Mouse (Mus musculus) forebrain, embryonic 10.5 days (tissue): ENCODE data around the gene Ulk1. TPM values are rescaled to one million over a fixed set of nuclear protein-coding genes. Genes with fewer than 3 reads are reported as not detected.
"Not testable (repeated sequence)": the region's sequence is repeated elsewhere in the genome, so short reads cannot be mapped to it uniquely, and the experiment has no call there.

Experiments
- DNase-seq: peaks from one replicate; pipeline ENCODE4 v3.0.0-alpha.2; 2017; ENCODE audit warnings: low spot score; ENCODE audit errors: extremely low spot score
- H3K27ac ChIP-seq: fragments of 300-500 bp; sonication (generic); 2 replicates; pipeline ENCODE4 v1.5.1; 2016; ENCODE audit warnings: mild to moderate bottlenecking
- H3K27me3 ChIP-seq: fragments of 300-500 bp; sonication (generic); 2 replicates; pipeline ENCODE4 v1.6.1; 2016; ENCODE audit warnings: mild to moderate bottlenecking; ENCODE audit not compliant: poor library complexity, severe bottlenecking
- H3K36me3 ChIP-seq: fragments of 300-500 bp; sonication (generic); replicated peaks from 2 replicates; pipeline ENCODE4 v1.6.1; 2016; ENCODE audit warnings: mild to moderate bottlenecking, moderate library complexity
- H3K4me1 ChIP-seq: fragments of 300-500 bp; sonication (generic); 2 replicates; pipeline ENCODE4 v1.6.1; 2016
- H3K4me3 ChIP-seq: fragments of 300-500 bp; sonication (generic); 2 replicates; pipeline ENCODE4 v1.5.1; 2016; ENCODE audit warnings: mild to moderate bottlenecking, moderate library complexity
- H3K9me3 ChIP-seq: fragments of 300-500 bp; sonication (generic); 2 replicates; pipeline ENCODE4 v1.6.1; 2016; ENCODE audit warnings: mild to moderate bottlenecking, moderate library complexity
- WGBS: fragments of 180-500 bp; shearing (Covaris S2); methylation state at CpG from one replicate; pipeline ENCODE4 v1.1.7; 2016; 5-methylcytosine and 5-hydroxymethylcytosine counted together
- polyA plus RNA-seq: library from polyadenylated mRNA; unstranded; fragments of >200 nt; fragmentation: Nextera tagmentation; extraction: Ambion mirVana; gene quantifications from 2 replicates; pipeline ENCODE4 v1.2.1, GENCODE M21; 2016

Ulk1 gene
- polyA plus RNA-seq, 1 experiment from 2014 or later: 18.3 TPM

DNA sequence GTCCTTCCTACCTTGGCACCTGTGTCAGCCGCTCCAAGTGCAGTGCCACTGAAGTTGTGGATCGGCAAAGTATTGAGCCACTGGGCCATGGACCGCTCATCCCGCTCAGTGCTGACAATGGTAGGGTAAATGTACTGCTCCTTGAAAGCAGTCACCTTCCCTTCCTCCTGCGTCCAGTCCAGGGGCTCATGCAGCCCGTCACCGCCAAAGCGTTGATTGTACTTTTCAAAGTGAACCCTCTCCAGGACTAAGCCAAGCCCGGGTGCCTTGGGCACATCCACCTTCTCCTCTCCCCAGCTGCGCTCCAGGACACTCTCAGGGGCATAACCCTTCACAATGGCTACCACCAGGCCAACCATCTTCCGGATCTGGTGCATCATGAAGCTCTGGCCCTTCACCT, 35.4 kb downstream of the Ulk1 start:
- Histone ChIP-seq H3K27ac (no peak overlapping the region), H3K4me1 (peaks cover 25% of the 10 kb centered on the region), H3K27me3 (no peaks in the 10 kb centered on the region), H3K36me3 (peaks cover 75% of the 10 kb centered on the region), H3K4me3 (no peak overlapping the region), H3K9me3 (no peaks in the 10 kb centered on the region)
- WGBS: 94% methylated on average over 11 of the region's 11 CpGs
- no peak for DNase-seq

DNA sequence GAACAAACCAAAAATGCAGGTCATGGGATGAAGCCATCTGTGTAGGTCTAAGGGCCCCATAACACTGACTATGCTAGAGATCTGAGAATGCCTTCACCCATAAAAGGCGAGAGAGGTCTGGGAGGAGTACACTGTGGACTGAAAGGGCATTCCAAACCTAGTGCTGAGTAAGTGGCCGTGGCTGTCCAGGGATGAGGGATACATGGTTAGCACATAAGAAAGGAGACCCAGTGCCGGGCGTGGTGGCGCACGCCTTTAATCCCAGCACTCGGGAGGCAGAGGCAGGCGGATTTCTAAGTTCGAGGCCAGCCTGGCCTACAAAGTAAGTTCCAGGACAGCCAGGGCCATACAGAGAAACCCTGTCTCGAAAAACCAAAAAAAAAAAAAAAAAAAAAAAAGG, 37.0 kb downstream of the Ulk1 start:
- H3K36me3 ChIP-seq: peaks cover 68% of the 10 kb centered on the region
- 92% methylated on average over 10 of the region's 10 CpGs for WGBS

DNA sequence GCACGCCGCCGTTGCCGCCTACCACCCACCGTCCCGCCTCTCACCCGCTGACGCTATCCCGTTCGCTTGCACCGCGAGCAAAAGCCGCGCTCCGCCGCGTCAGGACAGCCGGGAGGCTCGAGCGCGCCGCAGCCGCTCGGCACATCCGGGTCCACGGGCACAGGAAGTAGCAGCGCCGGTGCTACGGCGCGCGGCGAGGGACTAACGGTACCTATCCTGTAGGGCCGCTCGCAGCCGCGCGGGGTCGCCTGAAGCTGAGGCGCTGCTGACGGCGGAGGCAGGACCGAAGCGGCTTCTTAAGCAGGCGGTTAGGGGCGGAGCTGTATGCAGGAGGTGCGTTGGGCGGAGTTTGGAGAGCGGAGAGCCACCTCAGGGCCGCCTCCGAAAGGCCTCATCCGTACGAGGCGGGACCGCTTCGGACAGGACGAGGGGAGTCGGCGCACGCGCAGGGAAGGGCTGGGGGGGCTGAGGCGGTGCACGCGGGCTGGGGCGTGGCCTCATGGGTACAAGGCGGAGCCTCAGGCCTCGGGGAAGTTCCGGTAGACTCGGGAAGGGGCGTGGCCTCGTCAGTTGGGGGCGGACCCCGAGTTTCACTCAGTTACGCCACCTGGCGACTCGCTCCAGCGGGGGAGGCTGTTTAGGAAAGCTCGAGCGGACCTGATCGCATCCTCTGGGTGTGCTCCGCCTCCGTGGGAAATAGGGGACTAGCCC, 39.3 kb downstream of the Ulk1 start, which contains the start of gene Ep400:
Gene Ep400, minus strand, starts transcription at position 270 of the 711 bp plus-strand sequence.
- peak; percentile 100 for DNase-seq
- Histone ChIP-seq H3K27ac (peak within 1 kb of the TSS; percentile 97), H3K4me1 (peaks cover 26% of the 10 kb centered on the region), H3K4me3 (peak within 1 kb of the TSS; percentile 88), H3K27me3 (no peaks in the 10 kb centered on the region), H3K36me3 (peaks cover 51% of the 10 kb centered on the region), H3K9me3 (no peaks in the 10 kb centered on the region)
- under 1% methylated on average over 83 of the region's 83 CpGs for WGBS

More for the DNA sequence above, 37.0 kb downstream of the Ulk1 start:
- H3K27ac ChIP-seq, H3K4me3 ChIP-seq, H3K9me3 ChIP-seq, H3K27me3 ChIP-seq, DNase-seq: not testable (repeated sequence)
- H3K4me1 ChIP-seq: peaks cover 25% of the 10 kb centered on the region

DNA sequence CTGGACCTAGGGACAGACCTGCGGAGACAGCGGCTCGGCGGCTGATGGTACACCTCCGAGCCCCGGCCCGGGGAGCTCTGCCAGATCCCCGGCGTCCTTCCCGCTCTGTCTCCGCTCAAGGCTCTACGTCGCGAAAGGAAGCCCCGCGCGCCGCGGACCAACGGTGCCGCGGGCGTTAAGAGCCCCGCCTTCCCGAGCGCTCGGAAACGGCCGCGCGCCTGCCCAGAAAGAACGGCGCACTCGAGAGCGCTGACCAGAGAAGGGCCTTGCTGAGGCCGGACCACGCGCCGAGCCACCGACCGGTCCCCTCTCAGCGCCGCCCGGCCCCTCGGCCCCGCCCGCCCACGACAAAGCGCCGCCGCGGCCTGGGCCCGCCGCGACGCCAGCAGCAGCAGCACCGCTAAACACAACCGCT, 39.9 kb downstream of the Ulk1 start:
- Histone ChIP-seq H3K27me3 (no peaks in the 10 kb centered on the region), H3K4me1 (peaks cover 26% of the 10 kb centered on the region), H3K4me3 (peak overlapping the region; percentile 88), H3K36me3 (peaks cover 51% of the 10 kb centered on the region), H3K9me3 (no peaks in the 10 kb centered on the region), H3K27ac (peak overlapping the region; percentile 97)
- WGBS: under 1% methylated on average over 58 of the region's 58 CpGs
- no peak for DNase-seq

DNA sequence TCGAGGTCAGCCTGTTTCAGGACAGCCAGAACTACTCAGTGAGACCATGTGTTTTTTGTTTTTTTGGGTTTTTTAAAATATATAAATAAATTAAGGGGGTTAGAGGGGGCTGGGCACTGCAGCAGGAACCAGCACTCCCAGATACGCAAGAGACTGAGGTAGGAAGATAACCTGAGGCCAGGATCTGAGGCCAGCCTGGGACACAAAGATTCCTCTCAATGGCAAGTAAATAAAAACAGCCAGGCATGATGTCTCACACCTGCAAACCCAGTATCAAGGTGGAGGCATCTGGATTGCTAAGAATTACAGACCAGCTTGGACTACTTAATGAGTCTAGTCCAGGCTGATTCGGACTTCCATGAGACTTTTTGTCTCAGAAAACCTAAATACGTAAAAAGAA, 40.6 kb downstream of the Ulk1 start:
- H3K27me3 ChIP-seq: no peaks in the 10 kb centered on the region
- peak overlapping the region; percentile 97 for H3K27ac ChIP-seq
- H3K9me3 ChIP-seq: no peaks in the 10 kb centered on the region
- DNase-seq: no peak
- 65% methylated on average over 4 of the region's 4 CpGs for WGBS
- H3K4me1 ChIP-seq: peaks cover 26% of the 10 kb centered on the region
- peak overlapping the region; percentile 88 for H3K4me3 ChIP-seq
- H3K36me3 ChIP-seq: peaks cover 49% of the 10 kb centered on the region

DNA sequence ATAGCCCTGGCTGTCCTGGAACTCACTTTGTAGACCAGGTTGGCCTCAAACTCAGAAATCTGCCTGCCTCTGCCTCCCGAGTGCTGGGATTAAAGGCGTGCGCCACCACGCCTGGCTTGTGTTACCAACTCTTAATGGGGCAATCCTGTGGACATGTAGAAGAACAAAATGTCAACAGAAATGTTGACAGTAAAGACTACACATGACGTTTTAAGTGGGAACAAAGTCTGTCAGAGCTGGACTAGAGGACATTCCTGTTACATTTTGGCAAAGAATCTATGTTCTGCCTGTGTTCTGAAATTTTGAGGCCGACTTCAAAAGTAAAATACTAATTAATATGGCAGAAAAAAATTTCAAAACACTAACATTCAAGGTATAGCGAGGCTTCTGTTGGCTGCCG, 46.0 kb downstream of the Ulk1 start:
- 92% methylated on average over 8 of the region's 8 CpGs for WGBS
- Histone ChIP-seq H3K36me3 (peaks cover 37% of the 10 kb centered on the region), H3K27me3 (no peaks in the 10 kb centered on the region), H3K4me3 (no peak overlapping the region), H3K9me3 (no peaks in the 10 kb centered on the region), H3K4me1 (peaks cover 10% of the 10 kb centered on the region), H3K27ac (no peak overlapping the region)
- no peak for DNase-seq

DNA sequence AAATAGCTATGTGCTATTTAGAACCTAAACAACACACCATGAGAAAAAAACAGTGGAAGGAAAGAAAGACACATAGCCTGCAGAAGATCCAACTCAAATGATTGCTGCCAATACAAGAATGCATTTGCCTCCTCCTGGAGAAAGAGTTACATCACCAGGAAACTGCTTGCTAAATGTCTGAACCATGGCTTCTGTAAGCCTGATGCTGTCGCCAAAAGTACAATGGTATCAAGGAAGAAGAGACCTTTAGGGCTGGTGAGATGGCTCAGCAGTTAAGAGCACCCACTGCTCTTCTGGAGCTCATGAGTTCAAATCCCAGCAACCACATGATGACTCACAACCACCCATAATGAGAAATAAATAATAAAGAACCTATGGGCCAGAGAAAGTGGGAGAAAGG, 64.9 kb downstream of the Ulk1 start:
- H3K27ac ChIP-seq: no peak overlapping the region
- H3K9me3 ChIP-seq: no peaks in the 10 kb centered on the region
- no peak for DNase-seq
- H3K4me3 ChIP-seq: no peak overlapping the region
- peaks cover 46% of the 10 kb centered on the region for H3K36me3 ChIP-seq
- no peaks in the 10 kb centered on the region for H3K4me1 ChIP-seq
- 84% methylated on average over 1 of the region's 1 CpGs for WGBS
- H3K27me3 ChIP-seq: no peaks in the 10 kb centered on the region

DNA sequence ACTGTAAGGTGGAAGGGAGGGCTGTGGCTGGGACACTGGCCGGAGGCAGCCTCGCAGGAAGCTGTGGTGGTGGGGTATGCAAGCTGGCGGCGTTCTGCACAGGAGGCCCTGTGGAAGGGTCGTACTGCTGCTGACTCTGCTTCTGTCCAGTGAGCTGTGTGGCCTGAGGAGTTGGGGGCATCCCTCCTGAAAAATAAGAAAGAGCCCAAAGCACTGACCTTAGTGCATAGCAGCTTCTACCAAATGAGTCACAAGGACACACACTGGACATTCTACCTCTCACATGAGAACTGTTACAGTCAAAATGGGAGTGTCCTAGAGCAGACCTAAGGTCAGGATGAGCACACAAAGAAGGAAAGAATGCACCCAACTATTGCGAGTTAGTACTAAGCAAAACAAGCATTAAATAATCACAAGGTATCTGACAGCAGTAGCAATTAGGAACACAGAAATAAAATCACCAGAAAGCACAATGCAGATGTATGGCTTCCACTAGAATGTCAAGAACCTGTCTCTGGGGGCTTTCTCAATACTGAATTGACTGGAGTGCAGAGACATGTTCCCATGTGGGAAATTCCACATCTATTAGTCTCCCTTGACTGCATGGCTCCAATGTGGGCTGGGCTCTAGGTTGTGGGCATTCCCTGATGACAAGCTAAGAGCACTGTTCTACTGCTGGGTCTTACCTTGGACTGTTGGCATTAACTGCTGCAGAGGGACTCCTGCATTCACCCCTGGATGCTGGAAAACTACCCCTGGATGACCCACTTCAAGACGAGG, 70.2 kb downstream of the Ulk1 start:
- Histone ChIP-seq H3K9me3 (no peaks in the 10 kb centered on the region), H3K4me1 (no peaks in the 10 kb centered on the region), H3K27me3 (no peaks in the 10 kb centered on the region), H3K27ac (no peak overlapping the region), H3K36me3 (peaks cover 70% of the 10 kb centered on the region), H3K4me3 (no peak overlapping the region)
- DNase-seq: no peak
- WGBS: 96% methylated on average over 7 of the region's 7 CpGs

DNA sequence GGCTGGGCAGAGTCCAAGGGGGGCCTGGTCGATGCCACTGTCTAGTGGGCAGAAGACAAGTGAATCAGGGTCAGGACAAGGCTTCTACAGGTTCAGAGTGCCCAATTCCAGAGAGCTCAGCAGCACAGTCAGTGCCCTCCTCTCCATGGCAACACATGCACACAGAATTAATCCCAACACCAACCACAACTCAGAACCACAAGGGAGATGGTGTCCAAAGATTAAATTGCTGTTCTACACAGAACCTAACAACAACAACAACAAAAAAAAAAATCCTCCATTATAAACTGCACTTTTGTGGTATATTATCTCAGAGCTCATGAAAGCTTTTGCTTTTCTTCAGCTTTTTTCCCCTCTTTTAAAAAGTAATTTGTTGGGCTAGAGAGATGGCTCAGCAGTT, 74.3 kb downstream of the Ulk1 start:
- peaks cover 97% of the 10 kb centered on the region for H3K36me3 ChIP-seq
- WGBS: 100% methylated on average over 1 of the region's 1 CpGs

More for the DNA sequence above, 74.3 kb downstream of the Ulk1 start:
- Histone ChIP-seq H3K27me3 (no peaks in the 10 kb centered on the region), H3K4me3 (no peak overlapping the region), H3K27ac (no peak overlapping the region), H3K4me1 (no peaks in the 10 kb centered on the region), H3K9me3 (no peaks in the 10 kb centered on the region)
- DNase-seq: no peak

Other genes with a start within 250 kb of the Ulk1 start
- gene Noc4l, start 156.7 kb downstream of the Ulk1 start, polyA plus RNA-seq: 100 and 102 TPM in 2 replicates
- gene Ddx51, start 156.6 kb downstream of the Ulk1 start, polyA plus RNA-seq: 30.3 and 31.4 TPM in 2 replicates
- 66.8 and 68.8 TPM in 2 replicates for gene Ep400, start 39.4 kb downstream of the Ulk1 start, polyA plus RNA-seq
- gene Pus1, start 29.4 kb downstream of the Ulk1 start, polyA plus RNA-seq: 47.1 and 48.4 TPM in 2 replicates
- 27.5 and 29.9 TPM in 2 replicates for gene Hscb, start 29.7 kb upstream of the Ulk1 start, polyA plus RNA-seq
- 47.5 and 51.5 TPM in 2 replicates for gene Chek2, start 29.9 kb upstream of the Ulk1 start, polyA plus RNA-seq
- gene Ttc28, start 69.7 kb upstream of the Ulk1 start, polyA plus RNA-seq: 9.7 and 9.8 TPM in 2 replicates